Mouse (Mus musculus) right cerebral cortex, adult 2 months (tissue): ENCODE data around the gene Pskh1.

Experiments used
- DNase-seq, 2 experiments: peaks; one replicate each; pipeline ENCODE4 v3.0.0; 2021 to 2022; ENCODE audit warnings: low spot score in 2 of 2

Pskh1 gene

DNA sequence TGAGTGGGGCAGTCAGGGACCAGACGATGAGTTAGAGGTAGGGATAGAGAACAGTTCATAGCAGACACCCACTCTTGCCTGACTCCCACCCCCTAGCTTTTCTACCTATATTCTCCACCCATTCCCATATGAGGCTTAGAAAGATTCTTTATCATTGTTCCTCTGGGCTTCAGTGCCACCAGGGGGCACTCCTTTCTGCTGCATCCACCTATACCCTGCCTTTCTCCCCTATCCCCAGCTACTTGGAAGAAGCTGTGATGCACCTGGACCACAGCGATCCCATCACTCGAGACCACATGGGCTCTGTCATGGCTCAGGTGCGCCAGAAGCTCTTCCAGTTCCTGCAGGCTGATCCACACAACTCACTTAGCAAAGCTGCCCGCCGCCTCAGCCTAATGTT lies 7.8 kb upstream of the Pskh1 start:
- DNase-seq, result peak in 1 of 2 experiments; percentile 60

- DNase-seq, result peak; percentile 68 to 83
Measured at GRCm38 (mm10) chr8:105893339-105893738, 6.9 kb upstream of the Pskh1 start, which contains the start of gene Nrn1l. Gene Nrn1l (plus strand): TSS chr8:105893567.

- no peak for DNase-seq
Measured at GRCm38 (mm10) chr8:105897801-105898480, 2.3 kb upstream of the Pskh1 start.

- DNase-seq, result no peak
Measured at GRCm38 (mm10) chr8:105900941-105901616, 838 bp downstream of the Pskh1 start.

GRCm38 (mm10) chr8:105919390-105919789 lies 19.1 kb downstream of the Pskh1 start:
- no peak for DNase-seq

GRCm38 (mm10) chr8:105925123-105925522 lies 24.9 kb downstream of the Pskh1 start:
- DNase-seq, result peak; percentile 52

- DNase-seq, result peak; percentile 82 to 91
Measured at GRCm38 (mm10) chr8:105930602-105931001, 30.4 kb downstream of the Pskh1 start.

- peak; percentile 39 to 55 for DNase-seq
Measured at GRCm38 (mm10) chr8:105931271-105931670, 31.0 kb downstream of the Pskh1 start.

DNA sequence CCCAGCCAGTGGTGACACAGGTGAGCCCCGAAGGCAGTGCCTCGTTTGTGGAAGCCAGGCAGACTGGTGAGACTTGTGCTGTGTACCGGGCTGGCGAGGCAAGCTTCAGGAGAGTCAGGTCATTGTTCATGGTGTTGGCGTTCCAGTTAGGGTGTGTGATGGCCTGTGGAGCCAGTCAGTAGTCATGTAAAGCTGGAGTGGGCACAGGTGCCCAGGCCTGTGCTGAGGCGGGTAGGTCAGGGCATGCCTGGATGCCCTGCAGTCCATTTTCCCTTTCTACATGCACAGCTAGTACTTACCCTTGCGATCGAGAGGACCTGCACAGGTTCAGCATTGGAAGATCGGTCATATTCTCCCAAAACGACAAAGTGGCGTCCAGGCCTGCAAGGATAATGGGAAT lies 32.3 kb downstream of the Pskh1 start:
- no peak for DNase-seq

DNA sequence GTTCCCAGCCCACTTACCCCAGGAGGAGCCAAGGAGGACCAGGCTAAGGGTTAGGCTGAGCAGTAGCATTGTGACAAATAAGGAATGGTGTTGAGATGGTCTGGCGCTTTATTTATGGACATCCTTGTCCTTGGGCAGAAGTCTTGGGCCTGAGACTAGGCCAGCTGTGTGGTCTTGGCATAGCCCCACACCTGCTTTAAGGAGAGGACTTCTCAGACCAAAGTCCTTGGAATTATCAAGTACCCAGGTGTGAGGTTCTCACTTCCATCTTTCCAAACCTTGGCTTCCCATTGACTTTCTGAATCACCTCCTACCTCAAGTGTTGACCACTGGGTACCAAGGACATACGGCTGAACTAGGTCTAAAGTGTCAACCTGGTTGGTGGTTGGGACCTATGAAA lies 33.5 kb downstream of the Pskh1 start, which contains the start of gene Ctrl:
Gene Ctrl (minus strand): TSS at position 101 of the 400 bp plus-strand sequence.
- DNase-seq, result no peak

DNA sequence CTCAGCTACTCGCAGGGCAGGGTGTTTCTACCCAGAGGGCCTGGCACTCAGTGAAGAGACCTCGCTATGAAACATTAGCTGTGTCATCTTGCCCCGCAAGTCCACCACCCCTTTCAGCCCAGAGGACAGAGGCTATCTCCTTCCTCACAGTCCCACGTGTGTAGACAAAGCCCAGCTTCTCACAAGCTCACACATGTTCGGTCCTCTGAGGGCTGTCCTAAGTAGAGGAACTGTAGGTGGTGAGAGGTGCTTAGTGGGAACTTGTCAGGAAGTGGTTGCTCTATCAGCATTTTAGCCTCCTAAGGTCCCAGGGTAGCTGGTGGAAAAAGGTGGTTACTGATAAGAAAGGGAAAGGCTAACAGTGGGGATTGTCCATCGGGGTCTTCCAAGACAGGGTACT lies 34.9 kb downstream of the Pskh1 start:
- no peak for DNase-seq

GRCm38 (mm10) chr8:105935863-105936603 lies 35.8 kb downstream of the Pskh1 start:
- no peak for DNase-seq

DNA sequence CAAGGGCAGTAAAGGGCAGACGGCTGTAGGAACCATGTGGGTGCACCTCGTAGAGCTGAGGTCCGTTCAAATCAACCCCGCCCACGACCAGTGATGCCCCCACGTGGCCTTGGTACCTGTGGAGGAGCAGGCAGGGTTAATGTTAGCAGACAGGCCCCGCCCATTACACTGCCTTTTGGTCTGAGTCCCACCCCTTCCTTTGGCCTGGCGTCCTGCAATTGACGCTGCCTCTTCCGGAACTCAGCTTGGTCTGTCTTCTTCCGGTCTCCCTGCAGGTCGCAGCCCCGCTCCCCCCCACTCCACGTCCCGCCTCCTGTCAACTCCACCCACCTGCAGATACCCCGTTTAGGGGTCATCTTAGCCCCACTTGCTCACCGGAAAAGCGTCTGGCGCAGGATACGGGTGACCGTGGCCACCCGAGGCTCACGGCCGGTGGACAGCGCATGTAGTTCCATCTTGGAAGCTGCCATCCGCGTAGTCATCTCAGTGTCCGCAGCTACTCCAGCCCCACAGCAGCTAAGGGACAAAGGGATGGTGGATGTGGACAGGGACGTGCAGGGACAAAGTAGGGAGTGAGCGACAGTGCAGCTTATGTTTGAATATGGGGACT lies 36.7 kb downstream of the Pskh1 start:
- peak; percentile 84 to 87 for DNase-seq

GRCm38 (mm10) chr8:105937496-105938305 lies 37.5 kb downstream of the Pskh1 start:
- peak; percentile 62 to 74 for DNase-seq

- DNase-seq, result peak; percentile 26 to 44
Measured at GRCm38 (mm10) chr8:105938306-105938669, 38.0 kb downstream of the Pskh1 start, which contains the start of gene Psmb10. Gene Psmb10 (minus strand): TSS chr8:105938444.

DNA sequence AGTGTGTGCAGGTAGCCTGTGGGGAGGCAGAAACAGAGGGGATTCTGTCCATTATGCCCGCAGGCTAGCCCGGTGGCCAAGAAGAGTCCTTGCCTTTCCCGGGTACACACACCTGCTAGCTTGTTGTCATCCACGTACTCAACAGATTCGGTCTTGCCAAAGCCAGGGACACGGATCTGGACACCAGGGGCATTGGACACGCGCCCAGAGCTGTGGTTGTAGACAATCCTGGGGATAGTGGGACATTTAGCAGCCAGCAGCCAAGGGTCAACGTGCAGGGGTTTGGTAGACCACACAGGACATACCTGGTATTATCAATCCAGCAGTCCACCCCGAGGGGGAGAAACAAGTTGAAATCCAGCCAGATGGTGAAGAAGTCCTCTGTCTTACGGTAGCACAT lies 41.8 kb downstream of the Pskh1 start:
- no peak for DNase-seq

DNA sequence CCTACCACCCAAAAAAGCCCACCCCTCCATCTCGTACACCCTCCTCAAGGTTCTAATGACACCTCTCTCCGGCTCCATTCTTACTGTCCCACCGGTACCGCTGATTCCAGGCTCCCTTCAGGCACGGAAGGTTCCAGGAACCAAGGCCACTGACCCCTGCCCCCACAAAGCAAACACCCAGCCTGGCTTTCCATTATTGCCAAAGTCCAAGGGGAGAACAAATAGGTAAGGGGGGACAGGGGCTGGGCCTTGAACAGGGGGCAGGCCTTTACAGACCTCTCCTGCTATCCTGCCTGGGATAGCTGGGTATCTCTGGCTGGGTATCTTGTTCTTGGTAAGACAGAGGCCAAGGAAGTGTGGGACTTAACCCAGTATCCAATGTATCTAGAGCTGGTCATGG lies 42.3 kb downstream of the Pskh1 start:
- no peak for DNase-seq

DNA sequence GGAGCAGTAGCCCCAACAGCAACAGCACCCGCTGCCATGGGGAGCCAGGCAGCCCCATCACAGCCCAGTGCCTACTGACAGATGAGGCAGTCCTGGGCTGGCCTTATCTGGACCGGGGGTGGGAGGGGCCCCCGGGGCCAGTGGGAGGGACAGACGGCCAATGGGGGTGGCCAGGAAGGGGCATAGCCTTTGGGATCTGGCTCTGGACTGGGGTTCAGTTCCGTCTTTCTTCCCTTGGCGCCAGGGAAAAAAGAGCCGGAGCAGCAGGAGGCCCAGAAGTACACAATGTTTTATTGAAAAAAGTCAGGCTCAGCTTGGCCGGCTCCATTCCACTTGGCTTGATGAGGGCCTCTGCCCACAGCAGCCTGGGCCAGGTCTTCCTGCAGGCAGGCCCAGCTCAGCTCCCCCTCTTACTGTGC lies 43.1 kb downstream of the Pskh1 start, which contains the start of gene Lcat:
Gene Lcat (minus strand): TSS at position 62 of the 419 bp plus-strand sequence.
- peak in 1 of 2 experiments; percentile 36 for DNase-seq

- DNase-seq, result peak; percentile 58 to 65
Measured at GRCm38 (mm10) chr8:105949350-105949749, 49.1 kb downstream of the Pskh1 start.

GRCm38 (mm10) chr8:105951057-105951659 lies 50.9 kb downstream of the Pskh1 start:
- peak in 1 of 2 experiments; percentile 43 for DNase-seq

DNA sequence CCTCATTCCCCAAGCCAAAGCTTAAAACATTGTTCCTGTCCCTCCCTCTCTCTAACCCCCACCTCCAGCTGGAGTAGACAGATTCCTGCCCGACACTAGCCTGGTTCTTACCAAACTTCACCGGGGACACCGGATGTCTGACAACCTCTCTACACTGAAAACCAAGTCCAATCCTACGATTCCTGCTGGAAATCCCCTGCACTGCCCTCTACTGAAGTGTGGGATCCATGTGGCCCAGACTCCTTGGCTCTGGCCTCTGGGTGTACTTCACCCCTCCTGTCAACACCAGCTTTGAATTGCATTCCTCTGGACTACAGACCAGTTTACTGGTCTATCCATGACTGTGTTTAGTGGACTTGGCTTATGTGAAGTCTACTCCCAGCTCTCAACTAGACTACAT lies 56.3 kb downstream of the Pskh1 start:
- no peak for DNase-seq
